Mouse (Mus musculus) 416B (cell line): ENCODE measurements around the gene Map3k14.

Experiments
- DNase-seq: peaks from one replicate; pipeline ENCODE4 v3.0.0; 2011; ENCODE audit warnings: low read depth

Gene Map3k14

DNA sequence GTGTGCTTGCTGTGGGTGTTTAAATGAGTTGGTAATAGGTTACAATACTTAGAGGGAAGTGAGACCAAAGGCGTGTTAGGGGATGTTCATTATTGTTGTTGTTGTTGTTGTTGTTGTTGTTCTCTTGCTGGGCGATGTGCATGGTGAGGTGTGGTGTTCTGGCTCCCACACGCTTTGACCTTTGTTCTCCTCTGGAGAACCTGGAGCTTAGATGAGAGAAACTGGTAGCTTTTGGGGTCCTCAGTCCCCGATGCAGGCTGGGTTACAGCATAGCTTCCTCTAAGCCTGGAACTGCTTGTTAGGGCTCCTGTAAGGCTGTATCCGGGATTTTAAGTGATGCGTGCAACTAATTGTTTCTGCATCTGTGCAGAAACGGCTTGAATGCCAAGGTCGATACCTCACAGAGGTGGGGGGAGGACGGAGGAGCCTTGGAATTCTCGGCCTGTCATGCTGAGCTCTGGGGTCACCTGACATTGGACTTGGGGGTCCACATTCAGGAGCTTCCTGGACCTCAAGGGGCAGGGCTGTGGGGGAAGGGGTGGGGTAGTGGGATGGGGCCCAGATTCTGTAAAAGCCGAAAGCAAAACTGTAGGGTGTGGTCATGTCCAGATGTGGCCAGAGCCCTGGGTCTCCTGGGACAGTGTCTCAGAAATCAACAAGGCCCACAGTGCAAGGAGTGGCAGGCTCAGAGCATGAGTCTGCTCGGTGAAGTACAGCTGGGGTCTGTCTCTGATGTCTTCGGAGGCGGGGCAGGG, 91.4 kb downstream of the Map3k14 start:
- DNase-seq = no peak

DNA sequence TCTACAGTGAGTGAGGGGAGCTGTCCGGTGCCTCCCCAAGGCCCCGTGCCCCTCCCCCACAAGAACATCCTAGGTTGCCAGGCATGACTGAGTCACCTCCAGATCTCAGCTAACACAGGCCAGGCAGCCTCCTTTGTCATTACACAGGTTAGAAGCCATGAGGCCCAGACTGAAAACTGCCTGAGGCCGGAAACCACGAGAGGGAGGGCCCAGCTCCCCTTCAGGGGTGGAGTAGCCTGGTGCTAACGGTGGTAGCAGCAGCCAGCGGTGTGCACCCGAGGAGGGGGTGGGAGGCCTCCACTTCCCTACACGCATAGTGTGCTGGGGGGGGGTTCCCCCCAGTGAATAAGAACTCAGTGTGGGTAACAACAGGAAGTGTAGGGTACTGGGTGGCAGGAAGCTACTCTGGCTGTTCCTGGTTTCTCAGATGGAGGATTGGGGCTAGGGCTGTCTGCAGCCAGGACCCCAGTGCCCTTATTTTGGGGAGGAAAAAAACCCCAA, 92.3 kb downstream of the Map3k14 start:
- DNase-seq = peak; percentile 98

DNA sequence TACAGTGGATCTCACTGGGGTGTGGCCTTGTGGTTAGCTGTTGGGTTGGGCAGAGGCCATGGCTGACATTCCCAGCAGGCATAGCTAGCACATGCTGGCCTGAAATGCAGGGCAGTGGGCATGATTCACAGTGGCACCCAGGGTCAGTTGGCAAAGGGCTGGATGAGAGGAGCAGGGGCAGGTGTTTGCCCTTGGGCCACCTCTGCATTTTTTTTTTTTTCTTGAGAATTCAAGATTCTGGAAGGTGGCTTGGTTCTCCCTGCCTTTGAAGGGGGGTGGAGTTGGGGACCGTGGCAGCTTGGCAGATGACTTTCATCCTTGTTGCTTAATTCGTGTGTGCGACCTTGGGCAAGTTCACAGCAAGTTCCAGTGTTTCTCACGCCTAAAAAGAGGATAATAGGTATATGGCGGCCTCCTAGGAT, 92.8 kb downstream of the Map3k14 start:
- DNase-seq = peak; percentile 78

DNA sequence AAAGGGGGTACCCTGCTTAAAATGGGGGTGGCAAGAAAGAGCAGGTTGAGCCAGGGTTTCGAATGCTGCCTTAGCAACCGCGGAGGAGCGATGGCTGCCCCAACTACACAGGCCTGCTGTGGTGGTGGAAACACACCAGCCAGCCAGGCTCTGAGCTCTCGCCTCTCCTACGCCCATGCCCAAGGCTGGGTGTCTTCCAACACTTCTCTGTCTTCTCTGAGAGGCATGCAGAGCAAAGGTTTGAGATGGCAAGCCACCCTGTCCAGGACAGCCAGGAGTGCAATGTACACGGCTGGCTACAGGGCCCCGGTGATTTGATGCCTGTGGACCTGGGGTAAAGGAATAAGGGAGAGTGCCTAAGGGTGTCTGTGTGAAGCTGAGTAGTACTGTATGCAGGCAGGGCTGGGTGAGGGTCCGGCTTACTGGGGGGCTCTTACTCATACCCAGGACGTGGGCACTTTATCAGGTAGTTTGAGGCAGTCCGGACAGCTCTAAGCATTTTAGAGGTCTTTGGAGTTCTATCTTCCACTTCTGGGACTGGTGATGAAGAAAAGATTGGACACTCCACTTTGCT, 93.4 kb downstream of the Map3k14 start:
- no peak for DNase-seq

DNA sequence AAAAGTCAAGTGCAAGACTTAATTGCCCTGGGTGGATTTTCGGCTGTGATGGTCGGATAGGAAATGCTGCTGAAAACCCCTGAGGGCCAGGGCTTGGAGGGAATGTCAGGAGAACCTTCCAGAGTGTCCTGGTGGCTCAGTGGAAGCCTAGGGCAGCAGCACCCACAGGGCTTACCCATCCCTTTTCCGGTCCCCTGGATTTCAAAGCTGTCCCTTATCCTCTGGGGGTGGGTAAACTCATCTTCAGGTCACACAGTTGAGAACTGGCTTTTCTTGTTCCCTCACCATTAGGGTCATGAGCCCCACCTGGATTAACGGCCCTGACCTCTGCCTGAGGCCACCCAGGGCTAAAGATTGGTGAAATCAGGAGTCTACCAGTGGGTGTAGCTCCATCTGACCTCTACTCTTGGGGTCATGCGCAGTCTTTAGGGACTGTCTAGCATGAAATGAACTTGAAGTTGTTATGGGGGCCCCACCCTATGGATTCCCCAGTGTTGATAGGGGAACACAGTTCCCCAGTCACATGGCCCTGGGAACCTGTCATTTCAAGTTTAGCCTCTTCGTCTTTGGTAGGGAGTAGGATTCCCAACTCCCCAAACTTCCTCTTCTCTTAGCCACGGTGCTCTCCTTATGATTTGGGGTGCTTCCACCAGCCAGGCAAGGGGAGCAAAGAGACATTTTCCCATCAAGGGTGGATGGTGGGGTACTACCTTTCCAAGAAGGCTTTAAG, 94.1 kb downstream of the Map3k14 start:
- no peak for DNase-seq

DNA sequence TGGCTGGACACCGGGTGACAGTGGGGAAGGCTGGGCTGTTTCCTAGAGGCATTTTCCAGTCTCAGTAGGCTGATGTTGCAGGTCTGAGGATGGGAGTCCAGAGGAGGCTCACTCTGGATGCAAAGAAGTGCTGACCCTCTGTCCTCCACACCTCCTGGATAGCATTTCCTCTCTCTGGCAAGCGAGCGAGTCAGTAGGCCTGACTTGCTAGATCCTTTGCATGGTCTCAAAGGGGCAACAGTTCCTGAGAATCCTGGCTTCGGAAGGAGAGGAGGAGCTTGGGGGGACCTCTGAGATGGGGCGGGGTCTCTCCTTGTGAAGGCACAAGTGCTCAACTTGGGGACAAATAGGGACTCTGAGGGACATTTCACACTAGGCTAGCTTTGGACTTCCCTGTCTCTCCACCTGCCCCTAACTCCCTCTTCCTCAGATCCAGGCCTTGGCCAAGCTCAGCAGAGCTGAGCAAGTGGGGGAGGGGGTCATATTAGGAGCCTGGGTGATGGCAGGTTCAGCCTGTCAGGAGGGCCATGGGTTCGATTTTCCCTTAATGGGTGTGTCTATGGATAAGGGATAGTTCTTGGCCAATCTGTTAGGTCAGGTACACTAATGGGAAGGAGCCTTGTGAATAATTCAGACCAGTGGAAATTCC, 94.8 kb downstream of the Map3k14 start:
- no peak for DNase-seq

DNA sequence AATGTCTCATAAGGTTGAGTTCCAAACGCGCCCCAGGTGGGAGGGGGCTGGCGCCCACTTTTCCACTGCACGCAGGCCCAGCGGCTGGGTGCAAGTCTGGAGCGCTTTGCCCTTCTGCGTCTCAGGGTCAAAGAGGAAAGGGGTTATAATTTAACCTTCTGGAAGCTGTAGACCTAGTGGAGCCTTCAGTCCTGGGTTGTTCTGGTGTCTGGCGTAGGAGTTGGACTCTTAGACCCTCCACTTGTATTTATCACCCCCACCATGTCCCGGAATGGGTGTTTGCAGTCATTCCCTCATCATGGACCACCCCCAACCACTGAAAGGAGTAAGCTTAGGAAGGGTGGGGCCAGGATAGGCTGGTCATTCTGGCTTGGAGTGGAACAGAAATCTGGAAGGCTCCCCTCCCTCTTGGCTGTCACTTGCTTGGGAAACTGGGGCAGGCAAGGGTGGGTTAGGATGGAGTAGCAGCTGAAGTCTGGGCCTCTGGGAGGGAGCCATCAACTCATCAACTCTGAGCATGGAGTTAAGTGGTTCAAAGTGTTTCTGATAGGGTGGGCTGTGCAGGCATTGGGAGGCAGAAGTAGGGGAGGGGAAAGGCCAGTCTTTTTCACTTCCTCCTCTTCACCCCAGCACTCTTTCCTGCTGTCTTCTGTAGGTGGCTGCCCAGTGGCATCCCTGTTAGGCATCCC, 95.4 kb downstream of the Map3k14 start:
- no peak for DNase-seq

DNA sequence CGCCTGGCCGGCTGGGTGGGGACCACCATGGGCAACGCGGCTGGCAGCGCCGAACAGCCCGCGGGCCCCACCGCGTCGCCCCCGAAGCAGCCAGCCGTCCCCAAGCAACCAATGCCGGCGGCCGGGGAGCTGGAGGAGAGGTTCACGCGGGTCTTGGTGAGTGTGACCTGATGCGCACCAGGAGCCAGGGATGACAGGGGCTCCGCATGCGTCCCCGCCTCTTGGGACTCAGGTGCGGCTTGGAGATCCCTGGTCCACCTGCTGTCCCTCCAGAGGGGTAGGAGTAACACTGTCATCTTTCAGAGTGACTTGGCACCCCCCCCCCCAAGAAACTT, 96.0 kb downstream of the Map3k14 start:
- DNase-seq = no peak

DNA sequence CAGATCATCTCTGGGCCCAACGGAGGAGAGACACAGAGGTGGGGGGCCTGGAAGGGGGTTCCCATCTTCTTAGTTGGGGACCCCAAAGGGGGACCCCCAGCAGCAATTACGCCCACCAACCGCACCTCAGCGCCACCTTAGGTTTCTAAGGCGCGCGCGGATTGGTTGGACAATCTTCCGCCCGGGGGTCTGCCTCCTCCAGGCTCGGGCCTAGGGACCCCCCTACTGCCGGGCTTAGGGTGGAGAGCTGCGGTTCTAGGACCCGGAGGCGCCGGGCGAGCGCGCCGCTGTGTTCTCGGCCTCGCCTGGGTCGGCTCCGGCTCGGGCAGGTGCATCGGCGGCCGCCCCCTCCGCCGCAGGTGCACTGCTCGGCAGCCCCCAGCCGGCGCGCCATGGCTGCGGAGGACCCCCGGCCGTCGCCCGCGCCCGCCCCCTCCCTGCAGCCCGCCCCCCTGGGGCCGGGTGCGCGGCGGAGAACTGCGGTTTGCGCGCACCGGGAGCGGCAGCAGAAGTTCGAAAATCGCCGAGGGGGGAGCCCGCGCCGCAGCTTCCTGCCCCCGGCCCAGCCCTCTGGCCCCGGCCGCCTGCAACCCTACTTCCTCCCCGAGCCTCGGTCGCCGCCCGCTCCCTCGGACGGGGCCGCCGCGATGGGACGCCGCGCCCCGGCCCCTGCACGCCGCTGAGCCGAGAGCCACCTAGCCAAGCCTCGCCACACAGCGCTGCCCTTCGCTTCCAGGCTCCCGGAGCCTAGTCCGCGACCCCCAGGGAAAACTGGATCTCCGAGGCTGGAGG, 96.6 kb downstream of the Map3k14 start, which contains the start of gene Fmnl1:
Fmnl1 (plus strand) TSS at position 614 of the 792 bp plus-strand sequence.
- peak; percentile 46 for DNase-seq

DNA sequence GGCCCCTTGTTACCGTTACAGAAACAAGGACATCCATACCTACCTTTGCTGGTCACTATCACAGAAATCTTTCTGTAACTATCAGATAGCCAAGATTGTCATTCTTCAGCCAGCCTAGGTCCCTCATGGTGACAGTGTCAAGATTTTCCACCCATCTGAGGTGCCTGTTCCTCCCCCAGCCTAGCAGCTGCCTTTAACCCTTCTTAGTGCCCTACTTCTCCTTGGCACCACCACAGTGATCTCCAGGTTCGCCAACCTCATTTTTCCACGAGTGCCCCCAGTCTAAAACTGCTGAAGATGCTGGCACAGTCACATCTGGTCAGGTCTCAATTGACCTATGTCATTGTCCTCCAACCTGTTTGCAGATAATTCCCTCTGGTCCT, 97.2 kb downstream of the Map3k14 start:
- no peak for DNase-seq
